Mouse (Mus musculus): ENCODE measurements at regions not wholly inside any gene's neighbourhood (a gene's known extent, or its start where the extent isn't known, plus 50 kb on each side); places are given as distances from the start of the nearest gene placed in this dataset.

DNA sequence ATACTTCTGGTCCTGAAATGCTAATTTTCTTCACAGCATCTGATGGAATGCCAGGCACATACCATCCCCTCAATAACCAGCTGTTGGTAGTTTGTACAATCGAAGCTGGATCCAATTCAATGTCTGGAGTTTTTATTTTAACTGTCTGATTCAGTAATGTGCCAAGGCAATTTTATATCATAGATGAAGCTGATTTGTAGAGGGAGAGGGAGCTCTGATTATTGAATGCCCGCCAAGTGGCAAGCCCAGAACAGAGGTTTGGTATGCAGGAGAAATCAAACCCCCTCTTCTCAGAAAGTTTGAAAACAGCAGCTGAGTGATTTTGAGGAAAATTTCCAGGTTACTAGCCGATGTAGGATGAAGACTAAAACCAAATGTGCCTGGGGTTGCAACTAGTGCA, 218.3 kb upstream of the Clnk start:
- TF ChIP-seq GATA1 (IDR thresholded peaks at IDR 0.05; ENCODE audit: borderline replicate concordance, low read length) (no peak), FLI1 (IDR thresholded peaks at IDR 0.05; ENCODE audit: low read length) (no peak)

All from megakaryocyte, embryonic 14.5 days (primary cell).